Mouse (Mus musculus) telencephalon, adult 2 months (tissue): ENCODE data around the gene Lrrc23.

Experiments
- DNase-seq: peaks from one replicate; pipeline ENCODE4 v3.0.0-alpha.2; 2011; ENCODE audit warnings: low read depth, low spot score

Lrrc23 gene

GRCm38 (mm10) chr6:124767920-124768703 lies 11.4 kb downstream of the Lrrc23 start:
- DNase-seq: no peak

GRCm38 (mm10) chr6:124767536-124767919 lies 12.0 kb downstream of the Lrrc23 start:
- no peak for DNase-seq

GRCm38 (mm10) chr6:124765951-124766350 lies 13.6 kb downstream of the Lrrc23 start:
- no peak for DNase-seq

GRCm38 (mm10) chr6:124759259-124759658 lies 20.3 kb downstream of the Lrrc23 start:
- DNase-seq: no peak

- no peak for DNase-seq
These were observed 20.7 kb downstream of the Lrrc23 start for GRCm38 (mm10) chr6:124758849-124759232.

GRCm38 (mm10) chr6:124757909-124758848 lies 21.3 kb downstream of the Lrrc23 start:
- no peak for DNase-seq

- no peak for DNase-seq
These were observed 22.1 kb downstream of the Lrrc23 start for GRCm38 (mm10) chr6:124757351-124757880.

GRCm38 (mm10) chr6:124756652-124757350 lies 22.7 kb downstream of the Lrrc23 start:
- DNase-seq: no peak

- DNase-seq: no peak
These were observed 23.5 kb downstream of the Lrrc23 start, which contains the start of the genes Gm45234 and Atn1 for GRCm38 (mm10) chr6:124755831-124756595. Gene Gm45234, minus strand, starts transcription at chr6:124756021. Gene Atn1, minus strand, starts transcription at chr6:124756524.

GRCm38 (mm10) chr6:124755306-124755705 lies 24.2 kb downstream of the Lrrc23 start:
- no peak for DNase-seq

- DNase-seq: no peak
These were observed 25.7 kb downstream of the Lrrc23 start for GRCm38 (mm10) chr6:124753861-124754260.

GRCm38 (mm10) chr6:124750405-124750804 lies 29.1 kb downstream of the Lrrc23 start:
- no peak for DNase-seq

GRCm38 (mm10) chr6:124746654-124747632 lies 32.6 kb downstream of the Lrrc23 start:
- DNase-seq: no peak

- DNase-seq: no peak
These were observed 33.3 kb downstream of the Lrrc23 start for GRCm38 (mm10) chr6:124746296-124746605.

GRCm38 (mm10) chr6:124745490-124746295 lies 33.8 kb downstream of the Lrrc23 start:
- DNase-seq: peak; percentile 89

- no peak for DNase-seq
These were observed 34.7 kb downstream of the Lrrc23 start for GRCm38 (mm10) chr6:124744755-124745321.

GRCm38 (mm10) chr6:124743647-124744046 lies 35.9 kb downstream of the Lrrc23 start:
- no peak for DNase-seq

GRCm38 (mm10) chr6:124742839-124743514 lies 36.5 kb downstream of the Lrrc23 start:
- DNase-seq: no peak
